Mouse (Mus musculus): ENCODE measurements around the gene Tex21. TPM values are rescaled to one million over a fixed set of nuclear protein-coding genes. Genes with fewer than 3 reads are reported as not detected.

Tex21 gene
- polyA plus RNA-seq, 1 experiment from 2014 or later = not detected

DNA sequence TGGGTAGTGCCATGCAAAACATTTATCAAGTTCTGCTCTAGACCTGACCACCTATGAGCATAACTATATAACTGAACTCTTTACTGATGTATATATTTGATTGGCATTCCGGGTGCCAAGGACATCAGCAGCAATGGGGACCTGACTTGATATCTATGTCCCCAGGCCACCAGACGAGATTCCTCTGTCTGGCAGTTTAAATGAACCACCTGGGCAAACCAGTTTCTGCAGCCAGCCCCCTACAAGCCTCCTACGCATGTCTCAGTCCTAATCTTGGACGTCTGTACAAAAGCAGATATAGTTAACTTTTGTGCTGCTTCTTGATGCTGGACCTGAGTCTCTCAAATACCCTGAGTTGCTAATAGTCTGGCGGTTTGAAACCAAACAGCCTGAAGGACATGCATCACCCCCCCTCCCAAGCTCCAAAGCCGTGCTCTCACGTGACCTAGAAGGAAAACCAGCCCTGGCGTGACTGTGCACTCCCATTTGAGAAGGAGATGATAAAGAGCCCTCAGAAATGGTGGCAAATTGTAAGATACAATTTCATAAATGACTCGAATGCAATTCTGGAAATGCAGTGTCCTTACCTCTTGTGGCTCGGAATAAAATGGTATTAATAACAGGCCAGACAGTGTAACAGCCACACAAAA lies 61.3 kb downstream of the Tex21 start:
- no peaks in the 10 kb centered on the region for H3K9me3 ChIP-seq (ENCODE audit: control insufficient read depth, low read length)
- H3K4me1 ChIP-seq (replicated peaks; ENCODE audit: control insufficient read depth, insufficient read depth, low read length) = no peaks in the 10 kb centered on the region
- H3K4me2 ChIP-seq = no peak overlapping the region
- H3K36me3 ChIP-seq (ENCODE audit: control insufficient read depth, insufficient read depth, low read length) = no peaks in the 10 kb centered on the region
- H3K9ac ChIP-seq (ENCODE audit: low read depth, low read length) = no peak overlapping the region
- H3K27ac ChIP-seq (ENCODE audit: low read depth, low read length) = no peak overlapping the region
- H3K27me3 ChIP-seq (replicated peaks; ENCODE audit: control insufficient read depth, insufficient read depth, low read length) = no peaks in the 10 kb centered on the region; the same call in 1 of the 2 replicates
- DNase-seq (ENCODE audit: low spot score) (peak; percentile 25), ATAC-seq (replicated peaks; ENCODE audit: low FRiP score) (no peak)
- no peak overlapping the region for H3K4me3 ChIP-seq (ENCODE audit: low read depth, low read length)
- WGBS = 63% methylated on average over 10 of the region's 10 CpGs

DNA sequence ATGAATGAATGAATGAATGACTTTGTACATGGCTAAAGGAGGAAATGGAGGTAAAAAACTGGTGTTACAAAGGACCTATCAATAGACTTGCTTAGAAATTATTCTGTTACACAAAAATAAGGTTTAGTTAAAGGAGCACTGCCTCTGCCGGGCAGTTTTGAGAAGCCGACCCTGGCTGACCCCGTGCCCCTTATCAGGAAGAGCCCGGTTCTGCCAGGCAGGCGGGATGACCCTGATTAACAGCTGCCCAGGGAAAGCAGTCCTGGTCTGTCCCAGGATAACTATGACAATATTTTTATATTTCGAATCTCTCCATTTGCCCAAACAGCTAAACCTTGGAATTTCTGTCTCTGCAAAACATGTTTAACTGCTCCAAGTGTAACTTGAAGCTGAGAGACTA lies 62.3 kb downstream of the Tex21 start:
- no peaks in the 10 kb centered on the region for H3K36me3 ChIP-seq (ENCODE audit: control insufficient read depth, insufficient read depth, low read length)
- no peaks in the 10 kb centered on the region for H3K4me1 ChIP-seq (replicated peaks; ENCODE audit: control insufficient read depth, insufficient read depth, low read length)
- no peak overlapping the region for H3K4me3 ChIP-seq (ENCODE audit: low read depth, low read length)
- no peaks in the 10 kb centered on the region for H3K9me3 ChIP-seq (ENCODE audit: control insufficient read depth, low read length)
- H3K27ac ChIP-seq (ENCODE audit: low read depth, low read length) = no peak overlapping the region
- H3K4me2 ChIP-seq = no peak overlapping the region
- 49% methylated on average over 6 of the region's 6 CpGs for WGBS
- ATAC-seq (replicated peaks; ENCODE audit: low FRiP score) (no peak), DNase-seq (ENCODE audit: low spot score) (peak; percentile 27)
- no peak overlapping the region for H3K9ac ChIP-seq (ENCODE audit: low read depth, low read length)
- no peaks in the 10 kb centered on the region; the same call in 1 of the 2 replicates for H3K27me3 ChIP-seq (replicated peaks; ENCODE audit: control insufficient read depth, insufficient read depth, low read length)

DNA sequence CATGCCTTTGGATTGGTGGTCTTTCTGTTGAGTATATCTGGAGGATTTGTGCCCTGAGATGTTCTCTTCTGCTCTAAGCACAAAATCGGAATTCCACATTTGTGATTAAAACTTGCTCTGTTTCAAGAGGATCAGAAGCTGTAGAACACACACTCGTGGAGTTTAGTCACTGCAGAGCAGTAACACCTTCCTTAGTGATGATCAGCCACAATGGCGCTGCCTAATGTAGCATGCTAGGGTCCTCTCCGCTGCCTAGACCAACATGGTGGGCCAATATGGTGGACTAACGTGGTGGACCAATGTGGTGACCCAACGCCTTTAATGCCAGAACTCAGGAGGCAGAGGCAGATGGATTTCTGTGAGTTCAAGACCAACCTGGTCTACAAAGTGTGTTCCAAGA lies 63.7 kb downstream of the Tex21 start:
- Histone ChIP-seq H3K4me2 (no peak overlapping the region), H3K27ac (ENCODE audit: low read depth, low read length) (no peak overlapping the region), H3K36me3 (ENCODE audit: control insufficient read depth, insufficient read depth, low read length) (no peaks in the 10 kb centered on the region), H3K4me3 (ENCODE audit: low read depth, low read length) (no peak overlapping the region), H3K27me3 (replicated peaks; ENCODE audit: control insufficient read depth, insufficient read depth, low read length) (no peaks in the 10 kb centered on the region; the same call in 1 of the 2 replicates), H3K4me1 (replicated peaks; ENCODE audit: control insufficient read depth, insufficient read depth, low read length) (no peaks in the 10 kb centered on the region), H3K9ac (ENCODE audit: low read depth, low read length) (no peak overlapping the region), H3K9me3 (ENCODE audit: control insufficient read depth, low read length) (no peaks in the 10 kb centered on the region)
- no peak for ATAC-seq (replicated peaks; ENCODE audit: low FRiP score)
- WGBS = 81% methylated on average over 6 of the region's 6 CpGs
- DNase-seq (ENCODE audit: low spot score) = peak; percentile 26

DNA sequence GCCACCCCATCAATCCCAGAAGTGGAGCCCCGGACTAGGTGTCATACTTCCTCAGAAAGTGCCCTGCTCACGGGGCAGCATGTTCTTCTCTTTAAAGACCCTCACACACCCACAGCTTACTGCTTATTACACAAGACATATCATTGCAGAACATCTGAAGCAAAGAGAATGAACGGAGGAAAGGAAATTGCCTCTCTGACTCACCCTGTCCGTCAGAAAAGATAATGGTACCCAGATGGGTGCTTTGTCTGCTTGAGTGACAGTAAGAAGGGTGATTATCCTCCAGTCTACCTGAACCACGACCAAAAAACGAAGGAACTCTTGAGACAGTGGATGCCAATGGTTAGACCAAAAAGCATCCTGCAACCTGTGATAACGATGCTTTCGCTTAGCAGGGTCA lies 65.1 kb downstream of the Tex21 start:
- Histone ChIP-seq H3K4me1 (replicated peaks; ENCODE audit: control insufficient read depth, insufficient read depth, low read length) (no peaks in the 10 kb centered on the region), H3K4me3 (ENCODE audit: low read depth, low read length) (no peak overlapping the region), H3K9ac (ENCODE audit: low read depth, low read length) (no peak overlapping the region), H3K9me3 (ENCODE audit: control insufficient read depth, low read length) (no peaks in the 10 kb centered on the region), H3K27ac (ENCODE audit: low read depth, low read length) (no peak overlapping the region), H3K36me3 (ENCODE audit: control insufficient read depth, insufficient read depth, low read length) (no peaks in the 10 kb centered on the region), H3K27me3 (replicated peaks; ENCODE audit: control insufficient read depth, insufficient read depth, low read length) (peaks cover 11% of the 10 kb centered on the region), H3K4me2 (no peak overlapping the region)
- ATAC-seq (replicated peaks; ENCODE audit: low FRiP score) = no peak
- WGBS = 46% methylated on average over 8 of the region's 8 CpGs
- no peak for DNase-seq (ENCODE audit: low spot score)

DNA sequence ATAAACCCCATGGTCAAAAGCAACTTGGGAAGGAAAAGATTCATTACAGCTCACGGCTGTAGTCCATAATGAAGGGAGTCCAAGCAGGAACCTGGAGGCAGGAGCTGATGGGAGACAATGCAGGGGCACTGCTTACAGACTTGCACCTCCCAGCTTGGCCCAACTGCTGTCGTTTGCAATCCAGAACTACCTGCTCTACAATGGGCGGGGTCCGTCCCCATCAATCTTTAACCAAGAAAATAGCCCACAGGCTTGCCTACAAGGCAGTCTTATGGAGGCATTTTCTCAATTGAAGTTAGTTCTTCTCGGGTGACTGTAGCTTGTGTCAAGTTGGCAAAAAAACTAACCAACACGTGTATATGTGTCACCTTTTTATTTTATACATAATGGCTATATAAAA lies 66.1 kb downstream of the Tex21 start:
- Histone ChIP-seq H3K9me3 (ENCODE audit: control insufficient read depth, low read length) (no peaks in the 10 kb centered on the region), H3K27me3 (replicated peaks; ENCODE audit: control insufficient read depth, insufficient read depth, low read length) (peaks cover 19% of the 10 kb centered on the region), H3K9ac (ENCODE audit: low read depth, low read length) (no peak overlapping the region), H3K4me3 (ENCODE audit: low read depth, low read length) (no peak overlapping the region), H3K4me2 (no peak overlapping the region), H3K36me3 (ENCODE audit: control insufficient read depth, insufficient read depth, low read length) (no peaks in the 10 kb centered on the region), H3K4me1 (replicated peaks; ENCODE audit: control insufficient read depth, insufficient read depth, low read length) (no peaks in the 10 kb centered on the region), H3K27ac (ENCODE audit: low read depth, low read length) (no peak overlapping the region)
- ATAC-seq (replicated peaks; ENCODE audit: low FRiP score) (no peak), DNase-seq (ENCODE audit: low spot score) (peak; percentile 19)
- WGBS = 77% methylated on average over 6 of the region's 6 CpGs

DNA sequence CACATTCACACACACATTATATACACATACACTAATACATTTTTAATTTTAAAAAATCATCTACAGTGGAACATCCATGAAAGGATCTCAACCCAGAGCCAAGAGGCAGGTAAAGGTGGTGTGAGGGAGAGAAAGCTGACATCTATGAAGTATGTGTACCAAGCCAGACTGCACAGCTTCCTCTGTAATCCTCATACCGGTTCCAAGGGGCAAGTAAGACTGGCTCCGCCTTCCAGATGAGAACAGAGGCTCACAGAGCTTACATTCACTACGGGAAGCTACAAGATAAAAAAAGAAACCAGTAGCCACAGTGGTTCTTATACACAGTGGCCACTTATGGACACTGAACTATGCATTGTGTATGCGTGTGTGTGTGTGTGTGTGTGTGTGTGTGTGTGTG lies 67.0 kb downstream of the Tex21 start:
- Histone ChIP-seq H3K4me3 (ENCODE audit: low read depth, low read length) (no peak overlapping the region), H3K9ac (ENCODE audit: low read depth, low read length) (no peak overlapping the region), H3K4me1 (replicated peaks; ENCODE audit: control insufficient read depth, insufficient read depth, low read length) (no peaks in the 10 kb centered on the region), H3K36me3 (ENCODE audit: control insufficient read depth, insufficient read depth, low read length) (no peaks in the 10 kb centered on the region), H3K27ac (ENCODE audit: low read depth, low read length) (no peak overlapping the region), H3K27me3 (replicated peaks; ENCODE audit: control insufficient read depth, insufficient read depth, low read length) (peaks cover 19% of the 10 kb centered on the region), H3K9me3 (ENCODE audit: control insufficient read depth, low read length) (no peaks in the 10 kb centered on the region), H3K4me2 (no peak overlapping the region)
- DNase-seq (ENCODE audit: low spot score) = no peak
- no peak for ATAC-seq (replicated peaks; ENCODE audit: low FRiP score)
- WGBS = 50% methylated on average over 4 of the region's 4 CpGs

DNA sequence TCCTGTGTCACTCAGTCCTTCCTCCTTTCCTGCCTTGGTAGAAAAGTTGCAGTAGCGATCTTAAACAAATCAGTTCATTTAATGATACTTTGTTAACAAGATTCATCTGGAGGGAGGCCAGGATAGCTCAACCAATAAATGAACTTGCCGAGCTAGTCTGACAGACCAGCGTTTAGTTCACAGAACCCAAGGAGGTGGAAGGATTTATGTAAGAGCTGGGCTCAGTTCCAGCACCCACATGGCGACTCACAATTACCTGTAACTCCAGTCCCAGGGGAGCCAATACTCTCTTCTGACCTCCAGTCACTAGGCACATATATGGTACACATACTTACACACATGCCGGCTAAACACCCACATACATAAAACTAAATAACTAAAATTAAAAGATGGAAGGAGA lies 67.5 kb downstream of the Tex21 start:
- Histone ChIP-seq H3K36me3 (ENCODE audit: control insufficient read depth, insufficient read depth, low read length) (no peaks in the 10 kb centered on the region), H3K4me1 (replicated peaks; ENCODE audit: control insufficient read depth, insufficient read depth, low read length) (no peaks in the 10 kb centered on the region), H3K9ac (ENCODE audit: low read depth, low read length) (no peak overlapping the region), H3K9me3 (ENCODE audit: control insufficient read depth, low read length) (no peaks in the 10 kb centered on the region), H3K27ac (ENCODE audit: low read depth, low read length) (no peak overlapping the region), H3K27me3 (replicated peaks; ENCODE audit: control insufficient read depth, insufficient read depth, low read length) (peaks cover 19% of the 10 kb centered on the region), H3K4me3 (ENCODE audit: low read depth, low read length) (no peak overlapping the region), H3K4me2 (no peak overlapping the region)
- whole genome bisulfite sequencing = 80% methylated on average over 5 of the region's 5 CpGs
- ATAC-seq (replicated peaks; ENCODE audit: low FRiP score) (no peak), DNase-seq (ENCODE audit: low spot score) (no peak)

DNA sequence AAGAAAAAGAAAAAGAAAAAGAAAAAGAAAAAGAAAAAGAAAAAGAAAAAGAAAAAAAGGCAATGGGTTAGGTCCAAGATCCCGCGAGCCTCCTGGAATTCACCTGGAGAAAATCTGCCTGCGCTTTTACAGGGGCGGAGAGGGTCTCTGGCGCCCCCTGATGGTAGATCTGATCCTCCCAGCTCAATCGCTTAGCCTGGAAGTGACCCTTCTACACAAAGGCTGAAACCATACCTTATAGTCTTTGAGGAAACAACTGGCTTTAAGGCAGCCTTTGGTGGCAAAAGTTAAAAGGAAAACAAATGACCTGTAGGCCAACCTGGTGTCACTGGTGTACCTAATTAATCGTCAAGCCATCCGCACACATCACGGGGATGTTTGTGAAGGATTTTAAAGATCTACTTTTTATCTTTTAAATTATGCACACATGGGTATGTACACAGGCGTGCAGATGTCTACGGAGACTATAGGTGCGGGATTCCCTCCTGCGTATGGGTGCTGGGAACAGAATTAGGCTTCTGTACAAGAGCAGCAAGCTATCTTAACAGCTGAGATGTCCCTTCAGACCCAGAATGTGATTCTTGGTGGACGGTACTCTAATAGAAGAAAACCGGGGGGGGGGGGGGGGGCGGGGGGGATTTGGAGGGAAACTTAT lies 68.6 kb downstream of the Tex21 start:
- Histone ChIP-seq H3K9ac (ENCODE audit: low read depth, low read length) (no peak overlapping the region), H3K36me3 (ENCODE audit: control insufficient read depth, insufficient read depth, low read length) (no peaks in the 10 kb centered on the region), H3K27me3 (replicated peaks; ENCODE audit: control insufficient read depth, insufficient read depth, low read length) (peaks cover 19% of the 10 kb centered on the region), H3K4me2 (peak overlapping the region; percentile 86), H3K27ac (ENCODE audit: low read depth, low read length) (no peak overlapping the region), H3K4me3 (ENCODE audit: low read depth, low read length) (peak overlapping the region; percentile 44), H3K4me1 (replicated peaks; ENCODE audit: control insufficient read depth, insufficient read depth, low read length) (no peaks in the 10 kb centered on the region), H3K9me3 (ENCODE audit: control insufficient read depth, low read length) (no peaks in the 10 kb centered on the region)
- peak; percentile 65 for DNase-seq (ENCODE audit: low spot score)
- ATAC-seq (replicated peaks; ENCODE audit: low FRiP score) = no peak
- 42% methylated on average over 16 of the region's 16 CpGs for WGBS
